Mouse (Mus musculus) spleen, adult 2 months (tissue): ENCODE results near the gene Ascc2. TPM values are rescaled to one million over a fixed set of nuclear protein-coding genes. Genes with fewer than 3 reads are reported as not detected.

Experiments
- DNase-seq, 2 experiments: peaks; one replicate each; pipeline versions ENCODE4 v3.0.0 to v3.0.0-alpha.2; 2012 to 2021; ENCODE audit warnings: low spot score in 2 of 2, low read depth in 1 of 2
- H3K27ac ChIP-seq: fragments of 200-500 bp; 2 replicates; pipeline ENCODE4 v1.5.1; 2012; ENCODE audit warnings: low read length, inconsistent platforms; ENCODE audit not compliant: insufficient read depth
- H3K27me3 ChIP-seq: fragments of 200-500 bp; 2 replicates; pipeline ENCODE4 v1.6.1; 2012; ENCODE audit warnings: mild to moderate bottlenecking, moderate library complexity, low read length, inconsistent platforms; ENCODE audit not compliant: control insufficient read depth, insufficient read depth
- H3K36me3 ChIP-seq: fragments of 200-500 bp; 2 replicates; pipeline ENCODE4 v1.6.1; 2012; ENCODE audit warnings: mild to moderate bottlenecking, low read length, inconsistent platforms; ENCODE audit not compliant: control insufficient read depth, insufficient read depth
- H3K4me1 ChIP-seq: fragments of 200-500 bp; 2 replicates; pipeline ENCODE4 v1.6.1; 2011; ENCODE audit warnings: inconsistent platforms; ENCODE audit not compliant: control insufficient read depth, insufficient read depth, insufficient read length
- H3K4me3 ChIP-seq: fragments of 200-500 bp; 2 replicates; pipeline ENCODE4 v1.5.1; 2011; ENCODE audit warnings: mild to moderate bottlenecking, inconsistent platforms; ENCODE audit not compliant: insufficient read depth, insufficient read length; ENCODE audit errors: extremely low read depth
- CTCF ChIP-seq: fragments of 200-500 bp; IDR thresholded peaks from 2 replicates; pipeline ENCODE4 v1.5.1; 2011; ENCODE audit warnings: mild to moderate bottlenecking, inconsistent platforms; ENCODE audit not compliant: insufficient read depth, insufficient read length, insufficient replicate concordance; ENCODE audit errors: extremely low read depth
- POLR2A ChIP-seq: fragments of 200-500 bp; IDR thresholded peaks from 2 replicates; pipeline ENCODE4 v1.6.1; 2011; ENCODE audit warnings: low read depth, low read length, inconsistent platforms
- WGBS: fragments of 180-500 bp; shearing (Covaris S2); methylation state at CpG from one replicate; pipeline ENCODE4 v1.1.7; 2018; 5-methylcytosine and 5-hydroxymethylcytosine counted together
- polyA plus RNA-seq: library from polyadenylated mRNA; depleted of rRNA; stranded (reverse); fragments of >200 nt; gene quantifications from 2 replicates; pipeline ENCODE4 v1.2.3, GENCODE M21; 2012

The Ascc2 gene
- polyA plus RNA-seq, 1 experiment, result 11.2 TPM

DNA sequence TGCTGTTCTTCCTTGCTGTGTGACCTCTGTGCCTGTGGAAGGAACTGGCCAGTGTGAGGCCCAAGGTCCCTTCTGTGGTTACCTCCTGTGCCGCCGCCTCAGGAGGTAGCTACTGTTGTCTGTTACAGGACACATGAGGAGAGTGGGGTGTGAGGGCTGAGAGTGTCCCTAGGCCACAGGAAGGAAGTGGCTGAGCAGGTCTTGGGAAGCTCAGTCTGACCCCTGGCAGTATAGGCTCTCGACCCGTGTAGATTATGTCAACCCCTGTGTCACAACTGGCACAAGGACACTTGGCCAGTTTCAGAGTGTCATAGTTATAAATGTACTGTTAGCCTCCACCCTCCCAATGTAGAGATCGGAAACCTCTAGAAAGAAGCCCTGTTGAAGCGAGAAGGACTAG, 46.0 kb downstream of the Ascc2 start:
- no peaks in the 10 kb centered on the region for H3K4me1 ChIP-seq
- no peak for DNase-seq
- no peaks in the 10 kb centered on the region for H3K27me3 ChIP-seq
- 75% methylated on average over 6 of the region's 6 CpGs for WGBS
- TF ChIP-seq POLR2A (no peak), CTCF (no peak)
- no peak overlapping the region for H3K27ac ChIP-seq
- peaks cover 28% of the 10 kb centered on the region for H3K36me3 ChIP-seq
- H3K4me3 ChIP-seq, result no peak overlapping the region

DNA sequence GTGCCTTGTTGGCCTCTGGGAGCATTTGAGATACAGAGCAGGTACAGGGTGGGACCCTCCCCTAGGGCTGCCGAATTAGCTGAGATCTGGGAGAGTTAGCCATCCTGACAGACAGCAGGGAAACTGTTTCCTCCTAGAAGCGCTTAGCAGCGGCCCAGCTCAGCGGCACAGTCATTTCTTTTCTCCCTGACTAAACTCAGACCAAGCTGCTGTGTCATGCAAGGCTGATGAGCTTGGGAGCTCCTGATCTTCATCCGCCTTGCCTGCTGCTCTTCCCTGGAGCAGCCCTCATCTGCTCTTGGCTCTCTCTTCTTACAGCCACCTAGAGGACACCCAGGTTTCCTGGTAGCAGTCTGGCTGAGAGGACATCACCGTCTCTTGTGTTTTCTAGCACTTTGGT, 46.6 kb downstream of the Ascc2 start:
- Histone ChIP-seq H3K4me1 (no peaks in the 10 kb centered on the region), H3K27me3 (no peaks in the 10 kb centered on the region), H3K4me3 (no peak overlapping the region), H3K36me3 (peaks cover 26% of the 10 kb centered on the region), H3K27ac (no peak overlapping the region)
- TF ChIP-seq POLR2A (no peak), CTCF (no peak)
- DNase-seq, result no peak
- WGBS, result 85% methylated on average over 6 of the region's 6 CpGs

DNA sequence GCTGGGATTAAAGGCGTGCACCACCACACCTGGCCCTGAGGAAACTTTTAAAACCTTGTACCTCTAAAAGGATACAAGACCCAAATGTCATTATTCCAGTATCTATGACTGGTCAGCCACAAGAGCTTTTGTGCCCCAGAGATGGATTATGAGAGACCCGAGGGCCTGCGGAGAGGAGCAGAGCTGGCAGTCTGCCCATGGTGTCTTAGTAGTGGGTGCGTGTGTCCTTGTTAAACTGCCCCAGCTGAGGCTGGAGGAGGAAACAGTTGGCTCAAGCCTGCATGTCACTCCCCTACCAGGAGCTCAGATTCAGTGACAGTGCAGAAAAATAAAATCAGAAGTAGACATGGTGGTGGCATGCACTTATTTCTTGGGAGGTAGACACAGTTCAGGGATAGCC, 47.5 kb downstream of the Ascc2 start:
- WGBS, result 81% methylated on average over 4 of the region's 4 CpGs
- no peak for DNase-seq
- Histone ChIP-seq H3K4me1 (no peaks in the 10 kb centered on the region), H3K4me3 (no peak overlapping the region), H3K27ac (no peak overlapping the region), H3K27me3 (no peaks in the 10 kb centered on the region), H3K36me3 (peaks cover 20% of the 10 kb centered on the region)
- TF ChIP-seq CTCF (no peak), POLR2A (no peak)

DNA sequence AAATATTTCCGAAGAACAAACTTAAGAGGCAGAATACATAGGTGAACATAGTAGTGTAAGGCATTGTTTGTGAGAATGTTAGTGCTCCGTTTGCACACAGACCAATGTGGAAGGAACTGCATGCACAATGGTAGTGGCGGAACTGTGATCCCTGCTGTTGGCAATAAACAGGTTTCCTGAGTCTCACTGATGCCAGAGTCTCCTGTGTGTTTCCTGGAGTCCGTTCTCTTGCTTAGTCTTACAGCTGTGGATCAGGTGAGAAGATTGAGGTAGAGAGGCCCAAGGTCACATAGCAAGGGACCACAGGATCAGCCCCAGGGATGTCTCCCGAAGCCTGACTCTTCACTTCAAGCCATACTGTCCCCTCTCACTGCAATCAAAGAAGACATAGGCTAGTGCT, 48.0 kb downstream of the Ascc2 start:
- TF ChIP-seq POLR2A (no peak), CTCF (no peak)
- no peak for DNase-seq
- no peak overlapping the region for H3K4me3 ChIP-seq
- H3K27ac ChIP-seq, result no peak overlapping the region
- H3K27me3 ChIP-seq, result no peaks in the 10 kb centered on the region
- WGBS, result 86% methylated on average over 5 of the region's 5 CpGs
- peaks cover 20% of the 10 kb centered on the region for H3K36me3 ChIP-seq
- H3K4me1 ChIP-seq, result no peaks in the 10 kb centered on the region

DNA sequence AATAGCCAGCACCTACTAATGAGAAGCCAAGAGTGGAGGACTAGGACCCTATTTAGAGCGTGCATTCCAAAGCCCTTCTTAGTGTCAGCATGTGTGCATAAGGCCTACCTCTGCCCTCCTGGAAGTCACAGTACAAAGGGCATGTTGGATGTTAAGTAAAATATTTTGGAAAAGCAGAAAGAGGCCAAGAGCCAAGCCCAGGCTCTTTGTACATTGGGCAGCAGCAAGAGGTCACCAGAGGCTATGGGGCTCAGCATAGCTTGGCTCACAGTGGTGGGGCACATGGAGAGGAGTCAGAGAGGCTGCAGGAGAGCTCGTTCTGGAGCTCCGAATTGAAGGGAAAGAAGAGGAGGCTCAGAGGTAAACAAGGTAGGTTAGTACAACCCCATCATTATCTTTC, 49.5 kb downstream of the Ascc2 start:
- TF ChIP-seq POLR2A (no peak), CTCF (no peak)
- no peak overlapping the region for H3K27ac ChIP-seq

DNA sequence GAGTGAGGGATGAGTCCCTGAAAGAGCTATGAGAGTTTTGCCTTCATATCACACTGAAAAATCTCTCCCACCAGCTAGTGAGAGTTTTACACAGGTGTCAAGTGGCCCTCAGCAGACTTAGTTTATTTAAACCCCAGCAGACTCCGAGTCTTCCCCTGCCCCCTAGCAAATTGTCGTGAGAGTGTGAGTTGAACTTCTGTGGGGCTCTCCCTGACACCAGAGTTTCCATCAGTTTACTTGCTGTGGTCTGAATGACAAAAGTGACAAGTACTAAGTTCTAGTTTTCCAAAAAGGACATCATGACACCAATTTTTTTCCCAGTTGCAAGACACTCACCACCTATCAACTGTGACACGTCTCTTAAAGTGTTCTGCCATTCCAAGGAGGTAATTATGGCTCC, 50.3 kb downstream of the Ascc2 start:
- Histone ChIP-seq H3K36me3 (peaks cover 7% of the 10 kb centered on the region; the same call in 1 of the 2 replicates), H3K4me1 (no peaks in the 10 kb centered on the region), H3K27ac (no peak overlapping the region), H3K4me3 (no peak overlapping the region), H3K27me3 (no peaks in the 10 kb centered on the region)
- no peak for DNase-seq
- WGBS, result 83% methylated on average over 3 of the region's 3 CpGs
- TF ChIP-seq POLR2A, result no peak
- no peak for TF ChIP-seq CTCF

More for the DNA sequence above, 49.5 kb downstream of the Ascc2 start:
- 91% methylated on average over 3 of the region's 3 CpGs for WGBS
- Histone ChIP-seq H3K4me3 (no peak overlapping the region), H3K4me1 (no peaks in the 10 kb centered on the region), H3K36me3 (peaks cover 13% of the 10 kb centered on the region), H3K27me3 (no peaks in the 10 kb centered on the region)
- no peak for DNase-seq

DNA sequence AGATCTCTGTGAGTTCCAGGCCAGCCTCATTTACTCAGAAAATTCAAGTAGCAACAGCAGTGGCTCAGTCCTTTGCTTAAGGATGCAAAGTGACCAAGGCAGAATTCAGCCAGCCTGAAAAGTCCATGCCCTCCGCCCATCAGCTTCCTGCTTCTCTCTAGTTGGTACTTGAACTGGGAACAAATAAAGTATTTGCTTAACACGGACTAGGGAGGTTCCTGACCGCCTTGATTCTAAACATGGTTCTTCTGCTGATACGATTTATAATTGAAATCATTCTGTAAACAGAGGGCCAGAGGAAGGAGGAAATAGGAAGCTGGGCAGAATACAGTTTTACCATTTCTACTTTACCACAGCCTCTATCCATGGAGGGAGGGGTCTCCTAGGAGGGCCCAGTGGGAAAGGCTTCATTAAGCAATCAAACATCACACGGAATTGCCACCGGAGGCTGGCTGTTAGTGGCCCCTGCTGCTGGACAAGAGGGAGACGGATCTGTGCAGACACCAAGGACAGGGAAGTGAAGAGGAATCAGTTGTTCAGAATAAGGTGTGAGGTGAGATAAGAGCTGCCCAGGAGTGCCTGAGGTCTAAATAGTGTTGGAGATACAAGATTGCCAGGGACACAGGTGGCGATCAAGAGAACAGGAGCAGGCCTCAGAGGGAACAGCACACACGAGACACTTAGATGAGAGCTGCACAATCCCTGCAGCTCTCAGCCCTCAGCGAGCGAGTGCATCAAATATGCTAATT, 51.3 kb downstream of the Ascc2 start:
- 70% methylated on average over 11 of the region's 11 CpGs for WGBS
- no peak overlapping the region for H3K4me3 ChIP-seq

More for the DNA sequence above, 51.3 kb downstream of the Ascc2 start:
- no peak overlapping the region for H3K27ac ChIP-seq
- no peaks in the 10 kb centered on the region for H3K27me3 ChIP-seq
- H3K36me3 ChIP-seq, result 0 out of 2 replicates have a peak, but pooled peaks cover 1% of the 10 kb centered on the region
- DNase-seq, result no peak
- H3K4me1 ChIP-seq, result no peaks in the 10 kb centered on the region
- TF ChIP-seq CTCF, result no peak
- no peak for TF ChIP-seq POLR2A
